Mouse (Mus musculus): ENCODE results near the gene Gopc. TPM values are rescaled to one million over a fixed set of nuclear protein-coding genes. Genes with fewer than 3 reads are reported as not detected.

The Gopc gene
- polyA plus RNA-seq, 1 experiment from 2014 or later: 19.2 TPM

Other genes starting within 250 kb of the Gopc start
- not detected in 2 replicates for gene Ros1, start 186.9 kb downstream of the Gopc start, polyA plus RNA-seq (2016; fragmentation: Nextera tagmentation; extraction: Ambion mirVana)
- gene Dcbld1, start 148.5 kb downstream of the Gopc start, polyA plus RNA-seq (2016; fragmentation: Nextera tagmentation; extraction: Ambion mirVana): 27.8 and 28.3 TPM in 2 replicates
- not detected in 2 replicates for gene Gm26741, start 23.4 kb downstream of the Gopc start, polyA plus RNA-seq (2016; fragmentation: Nextera tagmentation; extraction: Ambion mirVana)
- not detected in 2 replicates for gene Nepn, start 6.8 kb upstream of the Gopc start, polyA plus RNA-seq (2016; fragmentation: Nextera tagmentation; extraction: Ambion mirVana)
- 14.3 and 14.9 TPM in 2 replicates for gene Nus1, start 35.4 kb upstream of the Gopc start, polyA plus RNA-seq (2016; fragmentation: Nextera tagmentation; extraction: Ambion mirVana)

All from limb, embryonic 10.5 days (tissue).